Mouse (Mus musculus): ENCODE results near the gene Asns.
A peak's percentile ranks its signal among the peaks of the same experiment; 100 is the strongest.

Asns gene

GRCm38 (mm10) chr6:7692884-7693585 is at the start of gene Asns:
Gene Asns, minus strand, starts transcription at chr6:7693254.
- peak; percentile 81 for DNase-seq (ENCODE audit: inconsistent ontology term)

- no peak for DNase-seq (ENCODE audit: inconsistent ontology term)
Measured at GRCm38 (mm10) chr6:7741721-7742120, 48.7 kb upstream of the Asns start.

DNA sequence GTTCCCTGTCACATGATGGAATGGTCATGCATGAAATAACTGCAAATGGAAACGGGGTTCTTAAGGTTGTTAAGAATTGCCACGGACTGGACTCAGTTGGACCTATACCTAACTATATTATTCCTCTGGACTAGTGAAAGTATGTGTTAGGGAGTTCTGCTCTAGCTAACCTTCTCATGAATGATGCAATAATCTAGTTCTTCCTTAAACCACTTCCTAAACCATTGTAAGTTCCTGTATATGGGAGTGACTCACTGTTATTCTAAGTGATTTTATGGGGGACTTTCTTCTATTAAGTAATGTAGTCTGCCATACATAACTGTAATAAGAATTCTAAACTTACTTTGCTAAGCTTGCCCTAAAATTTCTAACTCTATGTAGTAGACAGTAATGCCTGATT is 44.8 kb upstream of the Asns start:
- DNase-seq (ENCODE audit: inconsistent ontology term) = no peak

DNA sequence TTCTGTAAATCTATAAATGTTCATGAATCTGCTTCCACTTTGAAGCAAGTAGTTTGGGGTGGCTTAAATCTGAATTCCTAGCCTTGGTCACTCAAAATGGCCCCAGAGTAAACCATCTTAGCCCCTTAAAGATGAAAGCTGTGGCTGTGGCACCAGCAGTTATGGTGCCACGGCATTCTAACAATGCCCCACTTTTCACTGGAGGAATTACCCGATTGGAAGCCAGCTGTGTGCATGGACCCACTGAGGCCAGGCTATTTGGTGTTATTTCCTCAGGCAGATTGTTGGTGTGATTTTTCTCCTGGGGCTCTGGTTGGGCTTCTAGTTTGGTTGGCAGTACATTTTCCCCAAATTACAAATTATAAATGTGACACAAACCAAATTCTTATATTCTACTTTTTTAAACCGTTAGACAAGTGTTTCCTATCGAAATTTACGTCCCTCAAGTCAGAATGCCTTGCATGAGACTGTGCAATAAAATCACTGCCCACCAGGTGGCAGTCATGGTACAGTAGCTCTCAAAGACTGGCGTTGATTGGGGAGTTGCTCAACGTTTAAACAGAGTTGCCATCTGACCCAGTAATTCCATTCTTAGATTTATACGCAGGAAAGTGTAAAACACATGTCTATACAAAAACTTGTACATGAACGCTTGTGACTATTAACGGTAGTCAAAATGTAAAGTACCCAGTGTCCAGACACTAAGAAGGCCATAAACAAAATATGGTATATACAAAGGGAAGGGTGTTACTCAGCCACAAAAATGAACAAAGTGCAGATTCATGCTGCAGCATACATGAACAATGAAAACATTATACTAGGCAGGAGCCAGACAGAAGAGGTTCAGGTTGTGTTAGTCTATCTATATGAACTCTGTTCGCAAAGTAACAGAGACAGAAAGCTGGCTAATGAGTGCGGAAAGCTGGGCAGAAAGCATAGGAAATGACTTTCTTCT is 40.0 kb upstream of the Asns start:
- peak; percentile 47 for DNase-seq (ENCODE audit: inconsistent ontology term)

DNA sequence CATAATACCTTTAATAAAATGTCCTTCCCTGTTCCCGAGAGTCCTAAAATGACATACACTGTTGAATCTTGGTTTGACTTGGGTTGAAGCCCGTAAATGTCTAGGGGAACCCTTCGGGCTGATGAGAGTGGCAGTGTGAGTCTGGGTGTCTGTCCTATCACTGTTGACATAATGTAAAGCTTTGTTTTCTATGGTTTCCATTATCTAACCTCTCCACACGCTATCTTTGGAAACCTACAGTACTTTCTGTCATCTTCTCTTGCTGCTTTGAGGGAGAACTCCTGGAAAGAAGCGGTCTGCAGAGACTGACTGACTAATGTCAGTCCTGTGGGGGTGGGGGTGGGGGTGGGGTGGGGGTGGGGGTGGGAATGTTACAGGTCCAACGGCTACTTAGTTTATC is 39.0 kb upstream of the Asns start:
- DNase-seq (ENCODE audit: inconsistent ontology term) = no peak

DNA sequence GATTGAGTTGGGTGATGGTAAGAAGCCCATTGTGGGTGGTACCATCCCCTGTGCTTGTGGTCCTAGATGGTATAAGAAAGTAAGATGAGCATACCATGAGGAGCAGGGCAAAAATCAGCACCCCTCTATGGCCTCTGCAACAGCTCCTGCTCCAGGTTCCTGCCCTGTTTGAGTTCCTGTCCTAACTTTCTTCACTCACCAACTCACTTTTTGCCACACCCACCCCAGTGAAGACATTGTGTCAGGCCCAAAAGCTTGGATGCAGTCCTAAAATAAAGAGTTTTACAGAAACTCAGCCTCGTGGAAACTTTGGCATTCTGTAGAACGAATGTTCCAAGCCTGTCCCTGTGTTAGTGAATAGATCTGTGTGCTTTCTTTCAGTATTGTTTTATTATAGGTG is 36.1 kb upstream of the Asns start:
- no peak for DNase-seq (ENCODE audit: inconsistent ontology term)

GRCm38 (mm10) chr6:7728241-7728640 is 35.2 kb upstream of the Asns start:
- no peak for DNase-seq (ENCODE audit: inconsistent ontology term)

DNA sequence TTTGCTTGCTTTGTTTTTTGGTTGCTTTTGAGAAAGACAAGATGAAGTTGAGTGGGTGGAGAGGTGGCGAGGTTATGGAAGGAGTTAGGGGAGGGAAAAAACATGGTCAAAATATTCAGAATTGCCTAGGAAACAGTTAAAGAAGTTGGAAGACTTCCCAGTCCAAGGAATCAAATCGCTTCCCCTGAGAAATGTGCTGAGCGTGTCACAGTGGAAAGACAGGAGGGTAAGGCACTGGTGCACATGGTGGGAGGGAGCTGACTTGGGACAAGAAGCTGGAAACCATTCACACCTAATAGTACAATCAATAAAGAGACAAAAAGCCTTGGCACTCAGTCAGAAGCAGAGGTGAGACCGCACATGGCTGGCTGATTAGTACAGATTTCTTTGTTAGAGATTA is 23.2 kb upstream of the Asns start:
- no peak for DNase-seq (ENCODE audit: inconsistent ontology term)

DNA sequence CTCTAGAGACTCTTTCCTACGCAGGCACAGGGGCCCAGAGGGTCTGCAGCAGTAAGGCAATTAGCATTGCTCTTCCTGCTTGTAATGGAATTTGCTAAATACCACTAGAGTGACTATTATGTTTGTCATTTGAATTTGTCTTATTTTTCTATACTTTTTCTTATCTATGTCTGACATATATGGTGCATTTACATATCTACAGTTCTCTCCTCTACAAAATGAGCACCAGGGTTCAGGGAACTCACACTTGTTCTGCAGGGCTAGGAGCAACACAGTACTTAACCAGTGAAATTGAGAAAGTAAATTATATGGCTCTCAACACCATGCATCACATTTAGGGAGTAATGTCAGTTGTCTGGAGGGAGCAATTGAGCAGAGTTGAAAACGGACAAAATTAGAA is 21.2 kb upstream of the Asns start:
- DNase-seq (ENCODE audit: inconsistent ontology term) = no peak

- no peak for DNase-seq (ENCODE audit: inconsistent ontology term)
Measured at GRCm38 (mm10) chr6:7711837-7712330, 18.8 kb upstream of the Asns start.

- no peak for DNase-seq (ENCODE audit: inconsistent ontology term)
Measured at GRCm38 (mm10) chr6:7708246-7708645, 15.2 kb upstream of the Asns start.

DNA sequence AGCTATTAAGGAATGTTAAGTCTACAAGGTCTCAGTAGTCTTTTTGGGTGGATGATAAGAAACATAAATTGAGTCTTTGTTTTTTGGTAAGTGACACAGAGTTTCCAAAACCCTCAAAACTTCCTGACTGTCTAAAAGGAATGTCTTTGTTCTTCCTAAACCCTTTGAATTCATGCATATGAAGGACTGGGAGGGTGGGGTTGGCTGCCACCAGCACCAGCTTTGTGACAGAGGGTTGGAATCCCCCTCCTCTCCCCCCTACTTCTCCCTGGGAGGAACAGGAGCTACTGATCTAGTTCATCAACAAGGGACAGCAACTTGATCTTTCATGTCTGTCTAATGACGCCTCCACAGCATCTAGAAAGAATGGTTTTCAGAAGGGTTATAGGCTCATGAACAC is 13.7 kb upstream of the Asns start:
- DNase-seq (ENCODE audit: inconsistent ontology term) = peak; percentile 27

- DNase-seq (ENCODE audit: inconsistent ontology term) = no peak
Measured at GRCm38 (mm10) chr6:7697999-7698699, 5.1 kb upstream of the Asns start.

DNA sequence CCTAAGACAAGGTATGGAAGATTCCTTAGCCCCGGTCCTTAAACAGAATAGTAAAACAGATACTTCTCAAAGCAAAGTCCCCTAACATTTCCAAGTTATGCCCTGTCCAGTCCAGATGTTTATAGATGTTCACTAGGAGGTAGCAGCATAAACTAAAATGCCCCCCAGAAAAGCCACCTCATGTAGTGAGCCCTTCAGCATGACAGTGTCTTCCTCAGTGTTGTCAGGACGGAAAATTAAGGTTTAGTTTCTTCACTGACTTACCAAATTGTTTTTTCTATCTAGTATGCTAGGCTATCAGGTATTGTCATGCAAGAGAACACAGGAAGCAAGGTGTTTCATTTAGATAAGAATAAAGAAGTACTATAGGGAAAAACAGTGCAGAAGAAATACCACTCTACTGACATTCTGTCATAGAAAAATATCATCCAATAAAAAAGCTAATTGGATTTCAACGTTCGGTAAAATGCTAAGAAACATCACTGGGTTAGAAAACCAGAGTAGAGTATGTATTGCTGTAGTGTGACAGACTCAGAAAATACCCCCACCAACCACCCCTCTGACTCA is 4.1 kb upstream of the Asns start:
- DNase-seq (ENCODE audit: inconsistent ontology term) = no peak

DNA sequence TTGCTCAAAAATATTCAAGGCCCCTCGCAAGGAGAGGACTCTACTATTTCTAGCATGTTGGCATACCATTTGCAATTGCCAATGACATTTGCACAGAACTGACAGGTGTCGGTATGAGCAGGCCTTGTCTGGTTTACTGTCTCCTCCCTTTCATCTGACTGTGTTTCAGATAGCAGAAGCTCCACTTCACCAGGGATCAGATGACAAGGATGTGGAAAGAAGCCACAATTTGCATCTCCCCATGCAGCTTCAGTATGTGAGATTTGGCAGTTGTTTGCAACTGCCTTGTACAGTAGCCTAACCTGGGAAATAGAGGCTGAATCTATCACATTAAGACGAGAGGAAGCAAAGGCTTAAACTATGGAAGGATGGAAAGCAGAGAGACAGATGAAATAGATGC is 3.6 kb upstream of the Asns start:
- DNase-seq (ENCODE audit: inconsistent ontology term) = no peak

- no peak for DNase-seq (ENCODE audit: inconsistent ontology term)
Measured at GRCm38 (mm10) chr6:7695901-7696300, 2.8 kb upstream of the Asns start.

DNA sequence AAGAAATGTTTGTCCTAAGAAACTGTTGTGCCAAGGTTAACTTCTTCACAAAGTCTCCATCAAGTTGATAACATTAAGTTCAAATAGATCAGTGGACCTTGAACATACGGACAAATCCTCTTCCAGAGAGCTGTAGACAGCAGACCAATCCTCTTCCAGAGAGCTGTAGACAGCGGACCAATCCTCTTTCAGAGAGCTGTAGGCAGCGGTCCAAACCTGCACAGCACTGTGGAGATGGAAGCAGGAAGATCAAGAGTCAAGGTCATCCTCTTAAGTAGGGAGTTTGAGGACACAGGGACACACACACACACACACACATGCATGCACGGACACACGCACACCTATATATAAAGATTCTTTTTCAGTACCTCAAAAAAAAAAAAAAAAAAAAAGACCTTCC is 612 bp upstream of the Asns start:
- DNase-seq (ENCODE audit: inconsistent ontology term) = no peak

- no peak for DNase-seq (ENCODE audit: inconsistent ontology term)
Measured at GRCm38 (mm10) chr6:7692451-7692850, 603 bp downstream of the Asns start.

DNA sequence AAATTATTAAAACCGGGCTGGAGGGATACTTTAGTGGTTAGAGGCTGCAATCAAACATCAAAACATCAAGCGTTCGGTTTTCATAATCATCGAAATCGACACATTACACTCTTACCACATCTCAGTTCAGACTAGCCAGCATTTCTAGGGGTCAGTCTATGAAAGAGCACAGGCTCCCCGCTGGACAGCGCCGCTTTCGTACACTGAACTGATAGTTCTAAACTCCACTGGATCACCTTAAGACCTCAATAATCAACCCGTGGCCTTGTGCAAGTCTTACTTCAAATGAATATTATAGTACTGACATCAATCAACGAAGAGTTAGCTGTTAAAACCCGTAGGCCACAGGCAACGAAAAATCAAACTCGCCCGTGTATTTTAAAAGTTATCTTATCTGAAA is 1.0 kb downstream of the Asns start:
- peak; percentile 5 for DNase-seq (ENCODE audit: inconsistent ontology term)

DNA sequence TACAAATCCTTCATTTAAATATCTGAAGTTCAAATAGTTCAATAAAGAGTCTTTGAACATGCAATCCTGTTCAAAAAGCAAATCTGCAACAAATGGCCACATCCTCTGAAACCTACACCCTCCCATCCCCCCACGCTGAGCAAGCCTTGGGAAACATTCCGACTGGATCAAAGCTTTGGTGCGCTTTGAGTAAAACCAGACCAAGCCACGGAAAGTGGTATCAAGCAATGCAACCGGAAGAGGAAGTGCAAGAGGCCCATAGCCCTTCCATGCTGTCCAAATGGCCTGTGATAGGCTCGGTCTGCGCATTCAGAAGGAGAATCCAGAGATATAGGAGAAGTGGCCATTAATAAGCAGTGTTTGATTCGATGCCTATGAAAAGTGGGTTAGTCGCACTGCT is 2.6 kb downstream of the Asns start:
- DNase-seq (ENCODE audit: inconsistent ontology term) = no peak

GRCm38 (mm10) chr6:7689180-7689579 is 3.9 kb downstream of the Asns start:
- DNase-seq (ENCODE audit: inconsistent ontology term) = no peak

DNA sequence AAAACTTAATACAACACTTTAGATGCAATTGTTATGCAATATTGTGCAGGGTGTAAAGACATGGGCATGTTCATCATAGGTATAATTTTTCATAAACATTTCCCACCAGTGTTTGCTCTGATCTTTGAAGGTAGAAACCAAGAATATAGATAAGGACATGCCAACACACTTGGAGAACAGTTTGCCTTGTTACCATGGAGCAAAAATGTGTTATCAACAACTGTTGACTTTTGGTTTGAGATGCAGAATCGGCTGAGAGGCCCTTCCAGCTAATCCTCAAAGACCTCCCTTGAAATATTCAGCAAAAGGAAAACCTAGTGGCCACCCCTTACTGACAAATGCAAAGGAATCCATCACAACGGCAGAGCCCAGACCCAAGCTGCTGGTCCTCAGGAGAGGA is 7.0 kb downstream of the Asns start:
- no peak for DNase-seq (ENCODE audit: inconsistent ontology term)
